16 mouse cellular contexts compared by ENCODE assay signal in the genomic region with DNA sequence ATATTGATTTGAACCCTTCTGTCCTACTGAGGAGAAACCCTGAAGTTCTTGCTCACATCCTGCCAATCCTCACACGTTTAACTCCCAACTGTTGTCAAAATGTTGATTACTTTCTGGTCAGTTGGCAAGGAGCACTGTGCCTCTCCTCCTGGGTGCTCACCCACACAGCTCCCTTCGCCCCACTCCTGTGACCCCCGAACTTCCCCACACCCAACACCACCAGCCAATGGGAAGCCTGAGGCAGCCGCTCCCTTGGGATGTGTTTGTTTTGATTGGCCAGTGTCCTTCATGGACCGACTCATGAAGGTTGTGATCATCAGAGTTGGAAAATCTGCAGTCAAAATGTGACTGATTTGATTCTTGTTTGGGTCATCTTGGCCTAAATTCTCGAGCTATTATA. TPM values are rescaled to one million over a fixed set of nuclear protein-coding genes. Genes with fewer than 3 reads are reported as not detected.
"Had no signal": no experiment of that assay in that cellular context is flagged by ENCODE, and none has a peak within 500 bp of the region (broad histone marks: within the 10 kb centered on the region; RNA-seq: fewer than 3 reads in every experiment).

No protein-coding gene starts in this region.

- H3K36me3 ChIP-seq: limb, embryonic 10.5 days; liver, embryonic 15.5 days; midbrain, embryonic 13.5 days; neural tube, embryonic 15.5 days had no signal

- H3K4me2 ChIP-seq: liver, embryonic 11.5 days; liver, embryonic 15.5 days; midbrain, embryonic 13.5 days; neural tube, embryonic 15.5 days had no signal

- DNase-seq: kidney, postnatal 25 days; lung, adult 2 months; lung, postnatal 36 days; right cerebral cortex, adult 18-20 months; right cerebral cortex, postnatal 25 days; thymus, adult 18-20 months; thymus, postnatal 14 days had no signal

- H3K27me3 ChIP-seq: liver, embryonic 15.5 days; midbrain, embryonic 13.5 days; neural tube, embryonic 15.5 days had no signal

- H3K9me3 ChIP-seq: limb, embryonic 10.5 days; liver, embryonic 15.5 days; midbrain, embryonic 13.5 days; neural tube, embryonic 15.5 days had no signal

- H3K4me1 ChIP-seq: liver, embryonic 15.5 days; midbrain, embryonic 13.5 days; neural tube, embryonic 15.5 days had no signal

- H3K4me3 ChIP-seq: left cerebral cortex, adult 2 months; limb, embryonic 10.5 days; liver, embryonic 15.5 days; midbrain, embryonic 13.5 days; neural tube, embryonic 15.5 days had no signal

- ATAC-seq: lung, postnatal 0 days; midbrain, embryonic 13.5 days had no signal

- H3K27ac ChIP-seq: left cerebral cortex, adult 2 months; limb, embryonic 10.5 days; liver, embryonic 15.5 days; midbrain, embryonic 13.5 days; neural tube, embryonic 15.5 days had no signal

- H3K9ac ChIP-seq: liver, embryonic 15.5 days; midbrain, embryonic 13.5 days; neural tube, embryonic 15.5 days had no signal

RNA-seq across cellular contexts. Expression of gene Aox2, which starts 20.2 kb away (rescaled TPM):
- polyA plus RNA-seq: limb, embryonic 10.5 days; liver, embryonic 11.5 days; liver, embryonic 15.5 days; lung, adult 2 months; midbrain, postnatal 0 days; neural tube, embryonic 11.5 days had no signal
